In the genomic region with DNA sequence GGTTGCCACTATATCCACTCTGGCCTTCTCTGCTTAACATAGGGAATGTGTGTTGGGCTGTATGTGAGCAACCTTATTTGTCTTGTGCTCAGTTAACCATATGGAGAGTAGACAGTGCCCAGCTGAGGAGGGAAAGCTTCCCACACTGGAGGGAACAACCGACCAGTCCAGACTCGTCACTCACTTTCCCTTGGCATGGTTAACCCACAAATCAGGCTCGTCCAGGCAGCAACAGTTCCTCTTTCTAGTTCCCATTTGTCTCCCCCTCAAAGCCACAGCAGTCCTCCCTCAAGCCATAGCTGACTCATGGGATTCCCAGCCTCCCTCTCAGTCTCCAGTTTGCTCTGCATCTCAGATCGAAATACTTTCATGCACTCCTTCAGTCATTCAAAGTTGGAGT, we compare ENCODE assay signal across 1 mouse cellular context.
TF ChIP-seq lines count a peak whose summit lies in the region.

No protein-coding gene starts in this region.

TF ChIP-seq in MEL, 35 proteins besides CTCF, POLR2A, EP300 and RAD21 (continued from another document):
- TF ChIP-seq MEF2A (IDR thresholded peaks at IDR 0.05; ENCODE audit: extremely low read depth, insufficient replicate concordance, low read depth, low read length, poor library complexity, severe bottlenecking): no peak
- 0 out of 2 replicates have a peak, but pooled peaks have one; percentile 18 for TF ChIP-seq MAFK (IDR thresholded peaks at IDR 0.05; ENCODE audit: borderline replicate concordance, low read depth, low read length)
- peak; percentile 82 for TF ChIP-seq TAL1 (IDR thresholded peaks at IDR 0.05; ENCODE audit: low read length)
- TF ChIP-seq POLR2AphosphoS2 (IDR thresholded peaks at IDR 0.05; ENCODE audit: low read length): no peak
- no peak for TF ChIP-seq ZC3H11A (IDR thresholded peaks at IDR 0.05; ENCODE audit: low read depth, low read length)
- no peak for TF ChIP-seq ELF1 (IDR thresholded peaks at IDR 0.05; ENCODE audit: low read depth, low read length)
- TF ChIP-seq ZMIZ1 (IDR thresholded peaks at IDR 0.05; ENCODE audit: low read depth, low read length): no peak
- TF ChIP-seq SIN3A (IDR thresholded peaks at IDR 0.05; ENCODE audit: low read length): peak; percentile 36; the same call in 1 of the 2 replicates
- no peak for TF ChIP-seq MXI1 (IDR thresholded peaks at IDR 0.05; ENCODE audit: low read depth, low read length)
- no peak for TF ChIP-seq MAZ (IDR thresholded peaks at IDR 0.05; ENCODE audit: low read depth, low read length)
- no peak for TF ChIP-seq CHD2 (IDR thresholded peaks at IDR 0.05; ENCODE audit: low read length)
- no peak for TF ChIP-seq USF2 (IDR thresholded peaks at IDR 0.05; ENCODE audit: borderline replicate concordance in 1 of 2, insufficient read depth in 1 of 2, low read depth in 1 of 2, low read length in 2 of 2)
- TF ChIP-seq POLR2AphosphoS5 (IDR thresholded peaks at IDR 0.05; ENCODE audit: borderline replicate concordance, low read depth, low read length): no peak
- no peak; the same call in 1 of the 2 replicates for TF ChIP-seq BHLHE40 (IDR thresholded peaks at IDR 0.05; ENCODE audit: borderline replicate concordance, low read depth, low read length)
- TF ChIP-seq ETS1 (IDR thresholded peaks at IDR 0.05; ENCODE audit: low read depth, low read length): peak; percentile 76
- no peak for TF ChIP-seq E2F4 (IDR thresholded peaks at IDR 0.05; ENCODE audit: borderline replicate concordance, low read depth, low read length)
- TF ChIP-seq UBTF (IDR thresholded peaks at IDR 0.05; ENCODE audit: borderline replicate concordance, insufficient read depth, low read depth, low read length): no peak
- TF ChIP-seq GABPA (IDR thresholded peaks at IDR 0.05; ENCODE audit: low read depth, low read length): no peak
- peak; percentile 89 for TF ChIP-seq RCOR1 (IDR thresholded peaks at IDR 0.05; ENCODE audit: low read depth, low read length)
- TF ChIP-seq TCF12 (IDR thresholded peaks at IDR 0.05; ENCODE audit: low read depth, low read length): peak; percentile 84
- no peak for TF ChIP-seq MYB (IDR thresholded peaks at IDR 0.05; ENCODE audit: low read depth, low read length)
- peak; percentile 61 for TF ChIP-seq GATA1 (IDR thresholded peaks at IDR 0.05; ENCODE audit: low read depth, low read length)
TF ChIP-seq in MEL: peak in this region for 8.
